Mouse (Mus musculus): ENCODE results near the gene Tfr2.

Gene Tfr2

DNA sequence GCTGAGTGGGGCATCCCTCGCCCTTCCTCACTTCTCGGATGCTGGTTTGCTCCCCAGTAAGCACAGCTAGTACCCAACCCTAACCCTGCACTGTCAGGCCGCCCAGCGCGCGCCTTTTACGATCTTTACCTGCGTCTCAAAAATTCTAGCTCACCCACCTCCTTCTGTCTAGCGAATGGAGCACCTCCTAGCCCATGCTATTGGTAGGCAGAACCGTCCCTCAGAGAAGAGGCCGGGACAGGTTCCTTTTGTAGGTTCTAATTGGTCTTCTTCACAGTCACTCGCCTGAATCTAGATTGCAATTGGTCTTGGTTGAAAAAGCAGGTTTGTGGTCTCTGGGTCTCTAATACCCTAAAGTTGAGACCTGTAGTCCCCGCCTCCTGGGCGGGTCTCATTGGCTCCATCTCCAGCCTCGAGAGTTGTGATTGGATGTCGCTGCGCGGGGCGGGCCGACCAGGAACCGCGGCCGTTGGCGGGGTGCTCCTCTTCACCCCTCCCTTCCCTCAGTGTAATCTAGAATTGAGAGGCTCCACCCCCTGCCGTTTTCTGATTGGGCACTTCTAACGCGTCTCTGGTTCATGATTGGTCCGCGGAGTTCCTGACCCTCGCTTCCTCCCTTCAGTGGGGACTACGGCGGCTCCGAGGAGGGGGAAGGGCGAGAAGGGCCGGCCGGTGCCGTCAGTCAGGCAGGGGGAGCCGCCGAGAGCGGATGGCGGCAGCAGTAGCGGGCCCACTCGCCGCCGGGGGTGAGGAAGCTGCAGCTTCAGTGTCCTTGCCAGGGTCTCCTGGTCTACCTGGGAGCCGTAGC, 59.1 kb downstream of the Tfr2 start, which contains the start of the genes Fbxo24, Lrch4 and Gm20605:
TSS of gene Fbxo24 (minus strand) at position 505 of the 808 bp plus-strand sequence.
TSS of gene Lrch4 (plus strand) at position 624 of the 808 bp plus-strand sequence.
TSS of gene Gm20605 (plus strand) at position 678 of the 808 bp plus-strand sequence.
- DNase-seq, result peak; percentile 98

DNA sequence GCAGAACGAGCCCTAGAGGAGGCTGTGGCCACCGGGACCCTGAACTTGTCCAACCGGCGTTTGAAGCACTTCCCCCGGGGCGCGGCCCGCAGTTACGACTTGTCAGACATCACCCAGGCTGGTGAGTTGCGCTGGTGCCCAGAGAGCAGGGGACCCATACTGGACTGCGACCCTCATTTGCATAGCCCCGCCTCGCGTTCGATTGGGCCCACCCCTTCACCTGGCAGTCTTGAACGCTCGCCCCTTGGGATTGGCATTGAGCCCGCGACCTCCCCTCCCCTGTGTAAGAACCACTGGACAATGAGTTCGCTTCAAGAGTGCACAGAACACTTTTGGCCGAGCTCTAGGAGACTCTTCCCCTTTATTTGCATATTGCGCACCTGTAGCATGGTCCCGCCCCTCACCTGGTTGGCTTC, 59.7 kb downstream of the Tfr2 start:
- peak; percentile 82 for DNase-seq

DNA sequence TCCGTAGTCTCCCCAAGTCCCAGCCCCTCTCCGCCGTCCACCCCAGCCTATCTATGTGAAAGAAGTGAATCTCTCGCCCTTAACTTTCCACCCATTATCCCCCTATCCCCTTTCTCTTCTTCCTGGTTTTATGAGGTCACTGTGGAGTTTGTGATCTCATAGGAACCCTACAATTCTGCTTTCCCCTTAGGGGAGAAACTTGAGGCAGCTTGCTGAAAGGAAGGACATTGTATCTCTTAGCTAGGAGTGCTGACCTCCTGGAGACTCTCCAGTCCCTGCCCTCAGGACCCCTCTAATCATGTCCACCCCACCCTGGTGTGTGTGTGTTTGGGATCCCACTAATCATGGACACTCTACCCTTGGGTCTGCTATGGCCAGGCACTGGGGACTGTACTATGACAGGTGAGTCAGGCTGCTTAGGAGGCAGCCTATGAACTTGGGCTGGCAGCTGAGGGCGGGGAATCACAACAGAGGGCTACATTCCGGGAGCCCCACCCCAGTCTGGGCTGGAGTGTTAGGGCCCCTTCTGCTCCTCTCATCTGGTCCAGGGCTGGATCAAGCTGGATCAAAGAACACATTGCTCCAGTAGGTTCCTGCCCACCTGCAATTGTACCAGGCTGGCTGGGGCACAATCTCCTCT, 60.4 kb downstream of the Tfr2 start:
- DNase-seq, result no peak

DNA sequence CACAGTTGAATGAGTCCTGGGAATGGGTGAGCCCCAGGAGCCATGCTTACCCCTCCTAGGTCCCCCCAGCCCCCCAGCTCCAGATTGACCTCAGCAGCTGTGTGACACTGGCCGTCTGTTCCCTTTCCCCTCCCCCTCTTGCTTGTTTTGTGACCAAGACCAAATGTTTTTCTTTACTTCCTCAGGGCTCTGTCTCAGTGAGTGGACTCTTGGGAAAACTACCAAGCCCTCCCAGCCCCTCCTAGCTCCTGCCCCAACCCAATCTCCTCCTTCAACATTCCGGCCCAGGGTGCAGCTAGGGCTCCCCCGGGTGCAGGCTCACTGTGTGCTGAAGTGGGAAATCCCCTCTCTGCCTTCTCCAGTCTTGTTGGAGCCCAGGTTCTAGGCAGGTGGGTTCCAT, 61.0 kb downstream of the Tfr2 start:
- DNase-seq, result peak; percentile 65

DNA sequence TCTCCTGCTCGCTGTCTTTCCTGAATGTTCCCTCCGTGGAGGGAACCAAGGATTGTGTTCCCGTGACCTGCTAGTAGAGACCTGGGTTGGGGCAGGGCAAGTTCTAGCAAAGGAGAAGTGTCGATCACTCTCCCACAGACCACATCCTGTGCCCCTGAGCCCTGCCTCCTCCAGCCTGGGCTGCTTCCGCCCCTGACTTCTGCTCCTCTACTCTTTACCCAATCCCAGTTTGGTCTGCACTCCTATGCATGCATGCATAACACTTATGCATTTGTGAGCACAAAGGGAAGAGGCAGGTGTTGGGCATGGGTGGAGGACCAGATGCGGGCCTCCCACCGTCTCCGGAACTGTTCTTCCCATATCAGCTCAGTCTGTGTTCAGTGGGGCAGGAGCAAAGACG, 61.5 kb downstream of the Tfr2 start:
- no peak for DNase-seq

DNA sequence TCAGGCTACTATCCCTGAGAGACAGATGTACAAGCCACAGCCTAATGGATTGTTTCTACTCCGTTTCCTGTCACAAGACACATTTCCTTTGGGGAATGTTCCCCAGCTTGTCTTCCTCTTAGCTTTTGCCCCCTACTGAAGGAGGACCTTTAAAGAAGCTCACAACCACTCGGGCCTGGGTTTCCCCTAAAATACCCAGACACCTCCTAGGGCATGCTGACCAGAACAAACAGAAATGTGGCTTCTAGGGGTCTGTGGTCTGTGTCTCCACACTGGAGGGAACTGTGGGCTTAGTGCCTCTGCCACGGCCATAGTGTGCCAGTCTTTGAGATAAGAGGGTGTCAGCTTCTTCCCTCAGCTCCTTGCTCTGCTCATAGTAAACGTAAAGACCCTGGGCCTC, 62.0 kb downstream of the Tfr2 start:
- DNase-seq, result no peak

DNA sequence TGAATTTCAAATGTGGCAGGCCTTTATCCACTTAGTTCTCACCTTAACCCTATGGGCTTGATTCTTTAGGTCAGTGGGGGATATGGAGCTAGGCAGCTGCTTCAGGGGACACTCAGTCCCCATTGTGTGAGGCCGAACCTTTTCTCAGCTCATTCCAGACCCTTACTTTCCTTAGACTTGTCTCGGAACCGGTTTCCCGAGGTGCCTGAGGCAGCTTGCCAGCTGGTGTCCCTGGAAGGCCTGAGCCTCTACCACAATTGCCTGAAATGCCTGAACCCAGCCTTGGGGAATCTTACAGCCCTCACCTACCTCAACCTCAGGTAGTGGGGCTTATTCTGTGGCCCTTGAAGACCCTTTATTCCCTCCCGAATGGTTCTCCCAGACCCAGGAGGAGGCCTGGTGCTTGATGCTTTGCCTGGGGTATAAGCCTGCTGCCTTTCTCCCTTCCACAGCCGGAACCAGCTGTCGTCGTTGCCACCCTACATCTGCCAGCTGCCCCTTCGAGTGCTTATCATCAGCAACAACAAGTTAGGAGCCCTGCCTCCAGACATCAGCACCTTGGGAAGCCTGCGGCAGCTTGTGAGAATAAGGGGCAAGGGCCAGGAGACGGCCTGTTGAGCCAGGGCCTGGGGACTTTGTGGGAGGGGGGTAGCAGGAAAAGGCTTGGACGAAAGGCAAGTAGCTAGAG, 63.9 kb downstream of the Tfr2 start:
- peak; percentile 48 for DNase-seq
